Mouse (Mus musculus) gastrocnemius, adult 8-10 months (tissue): ENCODE measurements around the gene Gm5475. TPM values are rescaled to one million over a fixed set of nuclear protein-coding genes. Genes with fewer than 3 reads are reported as not detected.
A peak's percentile ranks its signal among the peaks of the same experiment; 100 is the strongest.
"Not testable (repeated sequence)": the region's sequence is repeated elsewhere in the genome, so short reads cannot be mapped to it uniquely, and the experiment has no call there.

ENCODE experiments used
- DNase-seq, 2 experiments: peaks; one replicate each; pipeline ENCODE4 v3.0.0; 2022; ENCODE audit warnings: low spot score in 2 of 2
- total RNA-seq, 4 experiments: library from RNA; stranded (reverse); gene quantifications; 2 replicates each; pipeline ENCODE4 v1.2.4; 2022

Gene Gm5475
- total RNA-seq = under 1 TPM in 1 of 4 experiments, not detected in 3; 0.12 TPM

DNA sequence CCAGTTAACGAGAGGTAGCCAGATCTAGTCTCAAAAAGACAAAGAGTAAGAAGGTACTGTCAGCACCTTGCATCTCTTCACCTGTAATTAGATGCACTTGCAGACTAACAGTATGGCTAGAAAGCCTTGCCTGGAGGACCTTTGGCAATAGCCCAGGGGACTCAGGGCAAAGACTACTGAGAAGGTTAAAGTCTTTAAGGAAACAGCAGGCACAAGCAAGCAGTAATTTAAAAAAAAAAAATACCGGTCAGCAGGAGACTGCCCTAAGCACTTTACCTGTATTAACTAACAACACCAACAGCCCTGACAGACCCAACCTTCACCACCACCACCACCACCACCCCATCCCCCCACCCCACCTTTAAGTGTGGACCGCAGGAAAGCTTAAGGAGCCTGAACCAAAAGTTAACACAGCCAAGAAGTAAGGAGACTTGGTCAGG, at the start of gene Gm5475:
TSS of gene Gm5475 (plus strand) at position 390 of the 440 bp plus-strand sequence.
- not testable (repeated sequence) for DNase-seq

DNA sequence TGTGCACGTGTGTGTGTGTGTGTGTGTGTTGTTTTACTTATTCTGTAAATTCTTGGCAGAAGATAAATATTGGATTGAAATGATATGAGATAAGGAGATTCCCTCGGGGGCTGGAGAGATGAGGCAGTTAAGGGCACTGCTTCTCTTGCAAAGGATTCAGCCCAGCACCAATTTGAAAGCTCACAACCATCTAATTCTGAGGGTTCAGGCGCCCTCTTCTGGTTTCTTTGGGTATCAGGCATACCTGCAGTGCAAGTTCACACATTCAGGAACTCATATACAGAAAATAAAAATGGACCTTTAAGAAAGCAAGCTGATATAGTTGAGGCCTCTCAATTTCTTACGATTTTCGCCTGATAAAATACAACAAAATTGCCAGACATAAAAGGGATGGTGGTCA, 46.9 kb upstream of the Gm5475 start:
- DNase-seq = peak; percentile 26 to 40

DNA sequence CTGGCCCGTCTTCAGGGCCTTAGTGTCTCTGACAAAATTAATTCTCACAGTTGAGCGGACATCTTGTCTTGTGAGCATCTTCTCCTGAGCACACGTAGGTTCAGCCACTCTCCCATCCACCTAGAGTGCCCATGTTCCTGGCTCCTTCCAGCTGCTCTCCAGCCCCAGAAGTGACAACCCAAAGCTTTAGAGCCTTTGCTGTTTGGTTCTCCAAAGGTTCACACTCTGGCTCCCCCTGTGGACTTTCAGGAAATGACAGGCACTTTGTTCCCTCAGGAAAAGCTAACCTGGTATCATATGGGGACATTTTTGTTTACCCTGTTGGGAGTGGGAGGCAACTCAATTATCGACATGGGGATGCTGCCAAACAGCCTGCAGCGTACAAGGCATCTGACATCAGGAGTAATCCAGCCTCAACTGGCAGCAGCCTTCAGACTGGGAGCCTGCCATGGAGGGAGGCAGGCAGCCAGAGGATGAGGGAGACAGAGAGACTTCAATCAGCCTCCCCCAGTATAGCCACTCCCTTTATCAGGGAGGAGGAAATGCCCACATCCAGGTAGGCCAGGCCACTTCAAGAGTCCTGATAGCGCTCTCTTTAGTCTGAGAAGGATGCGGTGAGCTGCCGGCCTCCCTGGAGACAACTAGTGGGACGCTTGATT, 44.0 kb upstream of the Gm5475 start:
- DNase-seq = not testable (repeated sequence)

DNA sequence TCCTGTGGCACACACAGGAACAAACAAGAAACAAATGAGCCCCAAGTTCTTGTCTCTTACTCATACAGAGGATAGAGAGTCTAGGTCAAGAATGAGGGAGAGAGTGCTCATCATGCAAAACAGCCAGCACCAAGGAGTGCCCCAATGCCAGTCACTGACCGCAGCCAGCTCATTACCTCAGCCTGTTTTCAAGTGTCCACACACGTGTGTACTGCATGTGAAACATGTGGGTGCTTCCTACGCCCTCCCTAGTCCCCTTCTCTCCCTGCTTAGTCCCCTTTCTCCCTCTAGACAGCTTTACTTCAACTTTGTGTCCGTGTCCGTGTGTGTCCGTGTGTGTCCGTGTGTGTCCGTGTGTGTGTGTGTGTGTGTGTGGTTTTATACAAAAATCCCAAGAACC, 42.3 kb upstream of the Gm5475 start:
- no peak for DNase-seq

DNA sequence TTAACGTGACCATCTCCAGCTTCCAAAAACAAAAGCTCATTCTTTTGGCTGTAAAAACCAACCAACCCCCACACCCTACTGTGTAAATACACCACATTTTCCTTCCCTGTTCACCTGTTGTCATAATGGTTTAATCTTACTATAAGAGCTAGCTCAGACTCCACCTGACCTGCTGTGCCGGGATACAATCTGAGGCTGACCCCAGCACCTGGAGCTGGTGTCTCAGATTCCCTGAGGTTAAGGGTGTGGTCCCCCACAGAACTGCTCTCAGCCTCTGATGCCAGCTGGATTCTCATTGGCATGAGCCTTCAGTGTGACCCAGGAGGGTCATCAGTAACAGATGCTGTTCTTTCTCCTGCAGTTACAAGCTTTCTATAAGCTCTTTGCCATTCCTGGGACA, 41.8 kb upstream of the Gm5475 start:
- no peak for DNase-seq

DNA sequence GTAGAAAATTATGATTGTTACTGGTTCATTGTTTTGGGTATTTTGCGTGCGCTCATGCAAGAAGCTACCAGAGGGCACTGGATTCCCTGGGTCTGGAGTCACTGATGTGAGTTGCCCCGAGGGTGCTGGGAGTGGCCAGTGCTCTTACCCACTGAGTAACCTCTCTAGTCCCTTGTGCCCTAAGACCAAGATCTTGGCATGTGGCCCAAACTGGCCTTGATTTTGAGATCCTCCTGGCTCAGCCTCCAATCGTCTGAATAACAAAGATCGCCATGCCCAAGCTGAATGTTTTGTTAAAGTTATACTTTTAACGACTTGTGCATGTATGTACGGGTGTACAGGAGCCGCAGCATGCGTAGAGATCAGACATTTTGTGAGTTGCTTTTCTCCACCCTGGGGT, 36.2 kb upstream of the Gm5475 start:
- no peak for DNase-seq

DNA sequence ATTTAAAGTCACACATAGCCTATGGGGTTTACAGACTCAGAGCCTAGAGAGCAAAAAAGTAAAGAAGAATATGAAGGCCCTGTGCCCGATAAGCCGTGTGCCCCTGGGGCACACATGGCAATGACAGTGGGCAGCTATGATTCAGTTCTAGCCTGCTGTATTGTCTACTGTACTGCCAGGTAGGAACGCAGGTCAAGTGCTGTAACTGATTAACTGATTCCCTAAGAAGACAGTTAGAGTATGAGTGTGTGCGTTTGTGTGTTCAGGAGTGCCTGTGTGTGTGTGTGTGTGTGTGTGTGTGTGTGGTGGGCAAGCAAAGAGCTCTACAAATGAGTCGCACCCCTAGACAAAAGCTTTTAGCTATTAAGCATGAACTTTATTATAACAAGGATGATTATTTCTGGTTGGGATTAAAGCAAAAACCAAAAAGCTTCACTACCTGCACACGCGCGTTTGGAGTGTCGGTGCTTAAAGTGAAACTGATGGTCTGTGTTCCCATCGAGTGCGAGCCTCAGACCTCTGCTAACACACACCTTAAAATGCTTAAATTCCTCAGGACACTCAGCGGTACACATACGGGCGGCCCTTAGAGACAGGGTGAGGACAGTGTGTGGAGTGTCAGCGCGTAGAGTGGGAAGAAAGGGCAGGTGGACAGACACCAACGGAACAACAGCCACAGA, 34.3 kb upstream of the Gm5475 start:
- DNase-seq = no peak

DNA sequence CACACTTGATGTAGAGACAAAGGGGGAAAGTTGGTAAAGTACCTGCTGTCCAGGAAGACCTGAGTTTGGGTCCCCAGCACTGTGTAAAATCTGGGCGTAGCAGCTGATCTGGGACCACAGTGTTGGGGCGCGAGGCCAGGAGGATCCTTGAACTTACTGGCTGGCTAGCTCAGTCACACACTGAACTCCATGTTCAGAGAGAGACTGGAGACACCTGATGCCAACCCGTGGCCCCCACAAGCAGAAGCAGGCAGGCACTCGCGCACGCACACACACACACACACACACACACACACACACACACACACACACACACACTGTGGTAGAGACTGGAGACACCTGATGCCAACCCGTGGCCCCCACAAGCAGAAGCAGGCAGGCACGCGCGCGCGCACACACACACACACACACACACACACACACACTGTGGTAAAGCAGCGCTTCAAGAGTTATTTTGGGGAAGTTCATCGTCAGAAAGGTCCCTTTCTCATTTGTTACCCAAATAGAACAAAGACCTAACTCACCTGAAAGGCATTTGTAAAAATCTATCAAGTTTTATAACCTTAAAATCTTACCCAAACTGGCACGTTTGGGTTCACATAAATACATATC, 33.6 kb upstream of the Gm5475 start:
- no peak for DNase-seq

DNA sequence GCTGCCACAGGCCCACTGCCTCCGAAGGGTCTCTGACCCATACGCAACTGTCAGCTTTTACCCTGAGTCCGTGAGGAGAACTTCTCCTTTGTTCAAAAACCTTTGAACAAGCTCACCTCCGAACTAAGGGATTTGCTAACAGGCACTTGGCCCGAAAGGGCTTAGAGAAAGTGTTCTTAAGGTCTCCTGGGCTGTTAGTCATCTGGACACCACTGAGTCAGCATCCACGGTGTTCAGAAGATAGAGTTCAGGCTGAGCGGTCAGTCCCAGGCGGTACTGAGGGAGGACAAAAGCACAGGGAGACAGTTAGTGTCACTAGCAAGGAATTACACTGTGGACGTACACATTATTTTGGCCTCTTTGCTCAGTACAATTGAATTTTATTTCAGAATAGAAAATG, 33.1 kb upstream of the Gm5475 start:
- DNase-seq = no peak

DNA sequence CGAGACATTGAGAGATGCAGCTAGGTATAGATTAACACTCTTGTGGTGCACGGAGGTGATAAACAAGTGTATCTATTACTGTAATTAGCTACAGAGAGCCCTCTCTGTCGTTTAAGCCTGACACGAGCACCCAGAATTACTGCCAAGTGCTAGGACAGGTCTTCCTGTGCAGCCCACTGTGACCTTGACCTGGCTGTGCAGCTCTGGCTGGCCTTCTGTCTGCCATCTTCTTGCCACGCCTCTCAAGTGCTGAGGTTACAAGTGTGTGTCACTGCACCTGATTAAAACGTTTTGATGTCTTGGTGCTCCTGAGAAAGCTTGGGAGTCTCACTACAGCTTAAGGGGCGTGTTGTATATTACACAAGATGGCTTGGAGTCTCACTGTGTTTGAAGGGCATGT, 30.9 kb upstream of the Gm5475 start:
- no peak for DNase-seq

DNA sequence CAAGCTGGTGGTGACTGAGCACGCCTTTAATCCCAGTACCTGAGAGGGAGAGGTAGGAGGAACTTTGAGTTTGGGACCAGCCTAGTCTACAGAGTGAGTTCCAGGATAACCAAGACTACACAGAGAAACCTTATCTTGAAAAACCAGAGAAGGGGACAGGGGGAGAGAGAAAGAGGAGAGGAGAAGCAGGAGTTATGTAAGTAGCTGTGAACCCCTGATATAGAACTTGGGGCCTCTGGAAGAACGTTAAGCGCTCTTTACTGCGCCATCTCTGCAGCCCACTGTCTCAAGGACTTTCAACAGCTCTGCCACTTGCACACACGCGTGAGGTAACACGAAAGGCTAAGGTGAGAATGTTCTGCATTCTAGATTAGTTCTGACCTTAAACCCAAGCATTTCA, 30.3 kb upstream of the Gm5475 start:
- no peak for DNase-seq

DNA sequence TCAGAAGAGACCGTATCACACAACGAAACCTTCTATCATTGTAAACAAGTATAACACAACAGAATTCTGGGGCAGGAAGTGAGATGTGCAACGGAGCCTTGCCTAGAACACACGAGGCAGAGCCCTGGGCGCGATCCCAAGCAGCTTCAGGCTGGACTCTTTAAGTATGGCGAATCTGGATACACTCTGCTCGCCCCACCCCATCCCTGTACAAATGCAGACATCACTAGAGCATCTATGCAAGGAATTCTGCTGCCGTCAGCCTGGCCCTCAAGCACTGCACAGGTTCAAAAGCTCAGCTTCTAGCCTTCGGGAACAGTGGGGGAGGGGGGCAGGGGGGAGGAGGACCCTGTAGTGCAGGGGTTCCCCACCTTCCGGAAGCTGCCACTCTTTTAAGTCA, 28.9 kb upstream of the Gm5475 start:
- no peak for DNase-seq

DNA sequence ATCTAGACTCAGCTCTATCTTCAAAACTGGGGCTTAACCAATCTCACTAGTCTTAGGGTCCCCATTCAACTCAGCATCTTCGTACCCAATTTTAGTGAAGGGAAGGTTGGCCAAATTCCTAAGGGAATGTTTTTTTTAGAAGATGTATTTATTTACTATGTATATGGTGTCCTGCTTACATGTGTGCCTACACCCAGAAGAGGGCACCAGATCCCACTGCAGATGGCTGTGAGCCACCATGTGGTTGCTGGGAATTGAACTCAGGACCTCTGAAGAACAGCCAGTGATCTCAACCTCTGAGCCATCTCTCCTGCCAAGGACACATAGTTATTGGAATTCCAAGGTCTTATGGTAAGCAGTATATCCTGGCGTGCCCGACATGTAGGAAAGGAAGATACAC, 26.4 kb upstream of the Gm5475 start:
- no peak for DNase-seq

DNA sequence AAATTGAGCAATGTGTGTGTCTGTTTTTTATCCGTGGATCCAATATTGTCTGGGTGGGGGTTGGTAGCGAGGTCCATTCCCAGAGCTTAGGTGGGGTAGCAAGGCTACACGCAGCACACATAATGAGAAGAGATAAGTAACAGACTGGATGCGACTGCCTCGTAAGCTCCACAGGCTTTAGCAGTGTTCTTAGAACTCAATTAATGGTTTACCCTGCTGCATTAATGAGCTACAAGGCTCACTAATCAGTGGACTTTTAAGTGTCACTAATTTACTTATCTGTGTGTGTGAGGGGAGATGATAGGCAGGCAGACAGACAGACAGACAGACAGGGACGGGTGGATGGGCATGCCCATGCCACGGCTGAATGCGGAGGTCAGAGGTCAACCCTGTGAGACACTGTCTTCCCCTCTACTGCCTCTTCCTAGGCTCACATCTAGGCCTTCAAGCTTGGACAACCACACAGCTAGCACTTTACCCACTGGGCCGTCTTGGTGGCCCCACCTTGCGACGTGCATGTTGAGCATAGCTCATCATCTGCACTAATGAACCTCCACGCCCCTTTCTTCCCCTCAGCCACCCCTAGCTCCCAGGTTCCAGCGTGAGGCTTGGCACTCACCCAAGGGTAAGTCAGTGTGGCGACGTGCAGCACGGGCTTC, 21.2 kb upstream of the Gm5475 start:
- no peak for DNase-seq

DNA sequence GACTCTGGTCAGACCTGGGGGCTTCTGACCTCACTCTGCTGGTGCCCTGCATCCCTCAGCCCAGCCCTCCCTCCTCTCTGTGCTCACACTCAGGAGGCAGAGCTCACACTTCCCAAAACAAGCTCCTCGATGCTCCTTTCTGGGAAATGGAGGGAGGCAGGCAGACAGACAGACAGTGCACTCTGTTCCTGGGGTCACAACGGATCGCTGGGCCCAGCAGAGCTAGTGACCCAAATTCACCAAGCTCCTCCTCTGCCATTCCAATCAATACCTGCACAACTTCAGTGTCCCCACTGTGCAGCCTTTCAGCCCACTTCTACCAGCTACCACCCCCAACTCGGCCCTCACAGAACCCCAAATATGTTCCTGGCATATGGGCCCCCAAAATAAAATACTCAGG, 20.1 kb upstream of the Gm5475 start:
- no peak for DNase-seq

DNA sequence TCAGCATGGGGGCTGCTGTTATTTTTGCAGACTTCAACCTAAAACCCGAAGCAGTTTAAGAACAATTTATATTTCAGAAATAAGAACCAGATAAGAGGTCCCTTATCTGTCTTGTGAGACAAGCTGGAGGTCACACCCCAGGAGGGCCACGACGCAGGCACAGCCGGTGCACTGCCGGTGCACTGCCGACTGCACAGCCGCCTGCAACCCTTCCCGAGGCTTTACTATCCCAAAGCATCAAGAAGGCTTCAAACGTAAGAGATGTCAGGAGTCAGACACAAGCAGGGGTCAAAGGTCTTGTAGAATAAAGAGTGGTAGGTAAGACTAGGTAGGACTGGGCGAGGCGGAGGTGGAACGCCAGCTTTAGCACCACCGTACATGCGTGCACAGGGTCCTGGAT, 19.6 kb upstream of the Gm5475 start:
- DNase-seq = no peak

DNA sequence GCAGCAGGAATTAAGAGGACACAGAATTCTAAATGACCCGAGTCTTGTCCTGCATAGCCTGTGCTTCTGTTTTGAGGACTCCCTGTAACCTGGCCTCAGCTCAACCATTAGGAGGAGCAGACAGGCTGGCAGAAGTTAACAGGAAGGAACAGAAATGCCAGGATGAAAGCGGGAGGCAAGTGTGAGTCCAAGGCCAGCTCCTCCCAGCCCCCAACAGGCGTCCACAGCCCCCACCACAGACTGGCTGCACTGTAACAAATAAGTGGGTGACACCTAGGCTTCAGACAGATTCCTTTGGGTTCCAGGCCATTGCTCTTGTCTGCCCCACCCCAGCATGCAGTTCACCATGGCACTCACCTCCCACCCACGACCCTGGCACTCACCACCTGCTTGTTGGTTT, 19.1 kb upstream of the Gm5475 start:
- no peak for DNase-seq

DNA sequence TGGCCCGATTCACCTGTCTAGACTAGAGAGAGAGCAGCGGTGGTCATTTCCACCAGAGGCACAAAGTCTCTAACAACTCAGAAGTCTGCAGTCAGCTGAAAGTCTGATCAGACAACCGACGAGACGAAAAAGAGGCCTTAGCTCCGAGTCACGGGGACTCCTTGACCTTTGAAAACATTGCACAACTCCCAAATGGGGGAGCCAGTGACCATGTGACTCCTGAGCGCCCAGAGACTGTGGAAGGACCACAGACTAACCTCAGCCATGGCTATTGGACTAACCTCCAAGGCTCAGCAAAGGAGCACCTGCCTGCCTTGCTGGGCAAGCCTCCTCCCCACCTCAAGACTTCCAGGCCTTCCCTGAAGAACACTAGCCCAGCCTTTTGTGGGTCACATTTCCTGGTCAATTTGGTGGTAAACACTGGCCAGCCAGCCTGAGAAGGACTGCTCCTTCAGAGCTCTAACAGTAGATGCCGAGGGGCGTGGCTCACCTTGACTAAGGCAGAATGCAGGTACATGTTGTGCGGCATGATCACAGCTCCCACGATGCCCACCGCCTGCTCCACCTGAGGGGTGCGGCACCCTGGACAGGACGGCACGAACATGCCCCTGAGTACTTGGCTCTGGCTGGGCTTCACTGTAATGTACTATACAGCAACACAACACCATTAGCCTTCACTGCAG, 18.5 kb upstream of the Gm5475 start:
- DNase-seq = no peak

DNA sequence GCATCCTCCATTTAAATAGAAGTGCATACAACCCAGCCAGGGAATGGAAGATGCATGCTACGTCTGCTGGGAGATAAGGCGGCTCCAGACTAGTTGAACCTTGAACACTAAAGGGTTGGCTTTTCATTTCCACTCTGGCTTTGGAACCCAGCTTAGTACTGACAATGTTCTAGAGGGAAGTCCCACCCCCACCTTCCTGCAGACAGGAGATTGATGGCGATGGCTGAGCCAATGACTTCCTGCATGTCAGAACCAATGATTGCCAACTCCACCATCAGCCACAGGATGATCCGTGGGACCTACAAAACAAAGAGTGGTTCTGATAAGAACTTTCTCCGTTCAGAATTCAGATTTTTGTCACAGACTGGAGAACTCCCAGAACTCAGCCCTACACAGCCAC, 15.9 kb upstream of the Gm5475 start:
- no peak for DNase-seq

DNA sequence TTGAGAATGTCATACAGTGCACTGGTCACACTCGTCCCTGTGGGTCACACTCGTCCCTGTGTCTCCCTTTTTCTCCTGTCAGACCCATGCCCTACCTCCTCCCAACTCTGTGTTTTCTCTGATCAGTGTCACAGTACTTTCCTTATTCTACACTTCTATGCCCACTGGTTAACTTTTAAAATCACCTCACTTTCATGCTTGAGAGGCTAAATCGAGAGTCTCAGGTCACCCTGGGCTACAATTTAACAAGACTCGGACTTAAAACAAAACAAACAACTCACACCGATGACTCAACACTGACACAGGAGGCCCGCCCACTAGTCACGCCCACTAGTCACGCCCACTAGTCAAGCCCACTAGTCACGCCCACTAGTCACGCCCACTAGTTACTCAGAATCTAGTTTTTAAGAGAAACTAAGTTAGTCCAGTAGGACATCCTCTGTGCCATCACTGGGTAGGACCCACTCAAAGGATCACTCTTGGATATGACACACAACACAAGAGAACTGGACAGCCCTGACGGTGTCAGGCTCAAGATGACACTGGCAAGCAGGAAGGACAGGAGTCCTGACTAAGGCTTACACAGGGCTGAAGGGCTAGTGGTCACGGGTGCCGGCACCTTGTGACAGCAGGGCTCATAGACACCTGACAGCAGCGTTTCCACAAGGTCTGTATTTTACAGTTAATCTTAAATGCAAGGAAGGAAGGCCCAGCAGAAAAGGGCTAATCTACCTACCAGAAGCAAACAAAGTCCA, 10.9 kb upstream of the Gm5475 start:
- DNase-seq = no peak

DNA sequence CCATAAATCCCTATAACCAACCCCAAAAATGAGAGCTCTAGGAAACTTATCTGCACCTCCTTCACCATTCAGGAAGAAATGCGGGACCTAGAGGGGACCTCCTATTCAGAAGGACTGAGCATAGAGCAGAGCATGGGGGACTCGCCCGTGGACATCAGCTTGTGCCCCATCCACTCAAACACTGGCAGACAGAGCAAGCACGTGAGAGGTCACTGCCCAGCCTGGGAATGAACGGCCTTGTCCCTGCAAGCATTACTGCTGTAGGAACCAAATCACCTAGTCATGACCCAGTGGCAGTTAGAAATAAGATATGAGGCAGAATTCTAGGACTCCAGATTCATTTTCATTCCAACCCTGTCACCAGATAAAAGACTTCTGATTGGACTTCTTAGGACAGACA, 10.2 kb upstream of the Gm5475 start:
- DNase-seq = no peak
